Mouse (Mus musculus): Measurements from ENCODE around the gene Zfp64. TPM values are rescaled to one million over a fixed set of nuclear protein-coding genes. Genes with fewer than 3 reads are reported as not detected.

The Zfp64 gene
- polyA plus RNA-seq, 1 experiment = 18.7 TPM

- DNase-seq (ENCODE audit: low read depth) = no peak
Observed at GRCm38 (mm10) chr2:168848553-168848952, 106.8 kb downstream of the Zfp64 start.

DNA sequence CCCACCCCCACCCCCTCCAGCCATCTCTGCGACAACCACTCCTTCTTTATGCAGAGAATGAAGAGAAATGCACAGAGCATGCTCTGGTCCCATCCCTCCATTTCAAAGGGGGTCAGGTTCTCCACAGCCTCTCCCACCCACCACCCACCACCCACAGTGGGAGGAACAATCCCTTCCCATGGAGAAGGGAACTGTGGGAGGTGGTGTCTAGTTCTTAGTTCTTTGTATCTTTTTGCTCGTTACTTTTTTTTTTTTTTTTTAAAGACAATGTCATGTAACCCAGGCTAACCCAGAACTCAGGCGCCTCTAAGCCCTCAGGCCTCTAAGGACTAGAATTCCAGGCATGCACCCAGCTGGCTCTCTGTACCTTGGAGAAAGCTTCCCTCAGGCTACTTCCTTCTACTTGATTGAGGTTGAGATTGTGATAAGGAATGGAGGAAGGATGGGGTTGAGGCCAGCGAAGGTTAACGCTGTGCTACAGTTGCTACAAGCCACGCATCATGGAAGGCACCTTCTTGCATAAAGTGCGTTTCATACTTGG lies 109.1 kb downstream of the Zfp64 start:
- no peak for DNase-seq (ENCODE audit: low read depth)

Other genes starting within 250 kb of the Zfp64 start
- 161 and 198 TPM in 2 replicates for gene Atp9a, start 213.2 kb downstream of the Zfp64 start, polyA plus RNA-seq (2012; rRNA removed)
- gene Sall4, start 187.6 kb downstream of the Zfp64 start, polyA plus RNA-seq (2012; rRNA removed) = not detected in 2 replicates